Mouse (Mus musculus) liver, postnatal 0 days (tissue): ENCODE results near the gene Nid1. TPM values are rescaled to one million over a fixed set of nuclear protein-coding genes. Genes with fewer than 3 reads are reported as not detected.
"Not testable (repeated sequence)": the region's sequence is repeated elsewhere in the genome, so short reads cannot be mapped to it uniquely, and the experiment has no call there.

Experiments
- ATAC-seq: fragments of 200-750 bp; cut with Nextera tagmentation; 2 replicates; pipeline ENCODE4 v1.8.0; 2017; ENCODE audit warnings: mild to moderate bottlenecking, moderate library complexity
- DNase-seq: peaks from one replicate; pipeline ENCODE4 v3.0.0-alpha.2; 2016
- H3K27ac ChIP-seq: fragments of 300-500 bp; sonication (generic); 2 replicates; pipeline ENCODE4 v1.5.1; 2014; ENCODE audit warnings: antibody characterized with exemption, moderate library complexity, mild to moderate bottlenecking, low read depth
- H3K27me3 ChIP-seq: fragments of 300-500 bp; sonication (generic); 2 replicates; pipeline ENCODE4 v1.6.1; 2014; ENCODE audit warnings: low read length, control low read depth, mixed read lengths; ENCODE audit not compliant: insufficient read depth
- H3K36me3 ChIP-seq: fragments of 300-500 bp; sonication (generic); replicated peaks from 2 replicates; pipeline ENCODE4 v1.6.1; 2014; ENCODE audit warnings: mild to moderate bottlenecking, control low read depth, low read length, moderate library complexity, mixed read lengths; ENCODE audit not compliant: insufficient read depth
- H3K4me1 ChIP-seq: fragments of 300-500 bp; sonication (generic); 2 replicates; pipeline ENCODE4 v1.6.1; 2014; ENCODE audit warnings: antibody characterized with exemption, mild to moderate bottlenecking, control low read depth; ENCODE audit not compliant: insufficient read depth
- H3K4me2 ChIP-seq: fragments of 300-500 bp; sonication (generic); 2 replicates; pipeline ENCODE4 v1.6.1; 2014; ENCODE audit warnings: low read depth, mild to moderate bottlenecking, low read length, moderate library complexity, mixed read lengths
- H3K4me3 ChIP-seq: fragments of 300-500 bp; sonication (generic); 2 replicates; pipeline ENCODE4 v1.5.1; 2014; ENCODE audit warnings: low read depth, low read length
- H3K9ac ChIP-seq: fragments of 300-500 bp; sonication (generic); replicated peaks from 2 replicates; pipeline ENCODE4 v1.6.1; 2014; ENCODE audit warnings: mild to moderate bottlenecking, moderate library complexity
- H3K9me3 ChIP-seq: fragments of 300-500 bp; sonication (generic); 2 replicates; pipeline ENCODE4 v1.6.1; 2016; ENCODE audit warnings: mild to moderate bottlenecking, control low read depth, low read length, mixed read lengths
- CTCF ChIP-seq: sonication (generic); IDR thresholded peaks from 2 replicates; pipeline ENCODE4 v1.5.1; 2016; ENCODE audit warnings: antibody characterized with exemption, low read depth
- EP300 ChIP-seq: IDR thresholded peaks from 2 replicates; pipeline ENCODE4 v1.6.1; 2016; ENCODE audit warnings: antibody characterized with exemption, low read depth, mild to moderate bottlenecking
- WGBS: fragments of 180-500 bp; shearing (Covaris S2); extraction: QIAGEN DNeasy Blood & Tissue Kit; methylation state at CpG from one replicate; pipeline ENCODE4 v1.1.7; 2014; ENCODE audit not compliant: insufficient replicate concordance; 5-methylcytosine and 5-hydroxymethylcytosine counted together
- polyA plus RNA-seq: library from polyadenylated mRNA; unstranded; fragments of >200 nt; fragmentation: Nextera tagmentation; extraction: Ambion mirVana; gene quantifications from 2 replicates; pipeline ENCODE4 v1.2.1, GENCODE M21; 2015

The Nid1 gene
- polyA plus RNA-seq, 1 experiment from 2014 or later = 17.9 TPM

- H3K4me2 ChIP-seq = no peak overlapping the region
- H3K9ac ChIP-seq = no peak overlapping the region
- peaks cover 10% of the 10 kb centered on the region; the same call in 1 of the 2 replicates for H3K4me1 ChIP-seq
- H3K4me3 ChIP-seq = no peak overlapping the region
- ATAC-seq (peak; percentile 15; the same call in 1 of the 2 replicates), DNase-seq (no peak)
- no peaks in the 10 kb centered on the region for H3K27me3 ChIP-seq
- no peaks in the 10 kb centered on the region for H3K9me3 ChIP-seq
- no peaks in the 10 kb centered on the region for H3K36me3 ChIP-seq
- 54% methylated on average over 2 of the region's 2 CpGs for WGBS
- TF ChIP-seq CTCF (no peak), EP300 (no peak)
- peak overlapping the region; percentile 0; the same call in 1 of the 2 replicates for H3K27ac ChIP-seq
Measured at GRCm38 (mm10) chr13:13460521-13461138, 23.3 kb downstream of the Nid1 start.

GRCm38 (mm10) chr13:13461446-13462192, 24.3 kb downstream of the Nid1 start:
- TF ChIP-seq CTCF (no peak), EP300 (no peak)
- 79% methylated on average over 4 of the region's 4 CpGs for WGBS
- H3K4me1 ChIP-seq = peaks cover 10% of the 10 kb centered on the region; the same call in 1 of the 2 replicates
- no peaks in the 10 kb centered on the region for H3K36me3 ChIP-seq
- DNase-seq (no peak), ATAC-seq (no peak)
- H3K4me2 ChIP-seq = no peak overlapping the region
- 0 out of 2 replicates have a peak overlapping the region, but pooled peaks have one; percentile 8 for H3K27ac ChIP-seq
- no peak overlapping the region for H3K4me3 ChIP-seq
- H3K9ac ChIP-seq = no peak overlapping the region
- no peaks in the 10 kb centered on the region for H3K27me3 ChIP-seq
- no peaks in the 10 kb centered on the region for H3K9me3 ChIP-seq

- H3K4me2 ChIP-seq = no peak overlapping the region
- peak; percentile 96 for ATAC-seq
- no peaks in the 10 kb centered on the region for H3K9me3 ChIP-seq
- peak overlapping the region; percentile 84 for H3K27ac ChIP-seq
- peak; percentile 54 for DNase-seq
- TF ChIP-seq CTCF = no peak
- peak; percentile 76 for TF ChIP-seq EP300
- H3K4me3 ChIP-seq = no peak overlapping the region
- 48% methylated on average over 3 of the region's 3 CpGs for WGBS
- no peaks in the 10 kb centered on the region for H3K27me3 ChIP-seq
- peaks cover 10% of the 10 kb centered on the region; the same call in 1 of the 2 replicates for H3K4me1 ChIP-seq
- H3K9ac ChIP-seq = no peak overlapping the region
- no peaks in the 10 kb centered on the region; the same call in 1 of the 2 replicates for H3K36me3 ChIP-seq
Measured at GRCm38 (mm10) chr13:13463949-13464348, 26.6 kb downstream of the Nid1 start.

GRCm38 (mm10) chr13:13467249-13467648, 29.9 kb downstream of the Nid1 start:
- H3K27ac ChIP-seq, H3K9ac ChIP-seq, ATAC-seq, H3K27me3 ChIP-seq, H3K4me3 ChIP-seq, H3K9me3 ChIP-seq, H3K4me1 ChIP-seq, H3K36me3 ChIP-seq, H3K4me2 ChIP-seq, DNase-seq: not testable (repeated sequence)

- no peak overlapping the region for H3K27ac ChIP-seq
- no peaks in the 10 kb centered on the region; the same call in 1 of the 2 replicates for H3K36me3 ChIP-seq
- DNase-seq = no peak
- no peaks in the 10 kb centered on the region for H3K27me3 ChIP-seq
- 73% methylated on average over 4 of the region's 4 CpGs for WGBS
- no peak overlapping the region for H3K4me2 ChIP-seq
- TF ChIP-seq EP300 = no peak
- no peak for TF ChIP-seq CTCF
- no peak overlapping the region for H3K9ac ChIP-seq
- no peak for ATAC-seq
- H3K4me3 ChIP-seq = no peak overlapping the region
- H3K9me3 ChIP-seq = no peaks in the 10 kb centered on the region
- peaks cover 7% of the 10 kb centered on the region; the same call in 1 of the 2 replicates for H3K4me1 ChIP-seq
Measured at GRCm38 (mm10) chr13:13468513-13468912, 31.2 kb downstream of the Nid1 start.

DNA sequence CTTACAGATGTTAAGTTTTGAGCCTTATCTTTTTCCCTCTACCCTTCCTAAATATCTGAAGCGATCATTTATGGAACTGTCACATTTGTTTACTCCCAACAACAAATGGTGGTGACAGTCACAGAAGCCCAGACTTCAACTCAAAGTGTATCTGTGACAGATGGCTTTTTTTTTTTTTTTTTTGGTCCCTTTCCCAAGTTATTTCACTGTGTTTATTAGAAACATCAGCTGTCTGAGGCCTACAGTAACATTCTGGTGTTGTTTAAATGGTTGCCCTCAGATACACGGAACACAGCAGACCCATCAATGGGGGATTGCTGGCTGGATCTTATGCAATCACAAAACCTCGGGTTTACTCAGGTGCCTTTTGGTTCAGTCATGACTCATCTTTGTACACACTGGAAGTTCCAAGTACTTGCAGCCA, 34.0 kb downstream of the Nid1 start:
- Histone ChIP-seq H3K9me3 (no peaks in the 10 kb centered on the region), H3K27me3 (no peaks in the 10 kb centered on the region), H3K9ac (no peak overlapping the region), H3K36me3 (peaks cover 2% of the 10 kb centered on the region; the same call in 1 of the 2 replicates), H3K4me3 (no peak overlapping the region), H3K4me2 (no peak overlapping the region), H3K27ac (peak overlapping the region; percentile 24; the same call in 1 of the 2 replicates), H3K4me1 (0 out of 2 replicates have a peak, but pooled peaks cover 3% of the 10 kb centered on the region)
- 50% methylated on average over 3 of the region's 3 CpGs for WGBS
- DNase-seq (no peak), ATAC-seq (peak; percentile 92)
- TF ChIP-seq EP300 = peak; percentile 35; the same call in 1 of the 2 replicates
- no peak for TF ChIP-seq CTCF

DNA sequence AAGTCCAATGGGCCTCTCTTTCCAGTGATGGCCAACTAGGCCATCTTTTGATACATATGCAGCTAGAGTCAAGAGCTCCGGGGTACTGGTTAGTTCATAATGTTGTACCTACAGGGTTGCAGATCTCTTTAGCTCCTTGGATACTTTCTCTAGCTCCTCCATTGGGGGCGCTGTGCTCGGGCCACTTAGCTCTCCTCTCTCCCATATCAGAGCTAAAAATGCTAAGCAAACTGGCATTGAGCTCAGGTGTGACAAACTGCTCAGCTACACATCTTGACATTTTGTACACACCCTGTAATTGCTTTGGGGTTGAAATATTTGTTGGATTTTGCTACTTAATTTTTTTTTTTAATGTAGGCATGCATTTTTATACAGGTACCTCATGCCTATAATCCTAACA, 37.1 kb downstream of the Nid1 start:
- not testable (repeated sequence) for H3K4me1 ChIP-seq, H3K36me3 ChIP-seq, H3K4me3 ChIP-seq, H3K4me2 ChIP-seq, ATAC-seq, H3K9me3 ChIP-seq, H3K27ac ChIP-seq, H3K9ac ChIP-seq, H3K27me3 ChIP-seq, DNase-seq
- WGBS = 51% methylated on average over 2 of the region's 3 CpGs
